Mouse (Mus musculus): ENCODE measurements at regions not wholly inside any gene's neighbourhood (a gene's known extent, or its start where the extent isn't known, plus 50 kb on each side); places are given as distances from the start of the nearest gene placed in this dataset.

DNA sequence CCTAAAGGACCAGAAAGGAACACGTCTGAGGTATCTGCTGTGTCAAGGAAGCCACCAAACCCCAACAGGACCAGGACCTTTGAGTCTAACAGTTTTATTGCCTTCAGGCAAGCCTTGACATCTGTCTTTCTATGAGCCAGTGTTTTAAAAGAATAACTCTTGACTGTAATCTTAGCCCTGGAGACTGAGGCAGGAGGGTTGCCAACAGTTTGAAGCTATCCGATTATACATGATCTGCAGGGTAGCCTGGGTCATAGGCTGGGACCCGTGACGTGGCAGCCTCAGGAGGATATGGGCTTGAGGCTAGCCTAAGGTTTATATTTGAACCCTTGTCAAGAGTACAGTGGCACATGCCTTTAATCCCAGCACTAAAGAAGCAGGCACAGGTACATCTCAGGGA is 73.5 kb upstream of the Tlk1 start:
- WGBS, result 95% methylated on average over 4 of the region's 4 CpGs
- H3K36me3 ChIP-seq (ENCODE audit: insufficient read depth), result no peaks in the 10 kb centered on the region
- no peaks in the 10 kb centered on the region for H3K27me3 ChIP-seq (ENCODE audit: insufficient read depth, low read length)
- no peak overlapping the region for H3K9ac ChIP-seq
- ATAC-seq (no peak), DNase-seq (no peak)
- TF ChIP-seq CTCF (IDR thresholded peaks at IDR 0.05; ENCODE audit: low read depth), result no peak
- H3K4me1 ChIP-seq (ENCODE audit: insufficient read depth), result 0 out of 2 replicates have a peak, but pooled peaks cover 4% of the 10 kb centered on the region
- H3K4me2 ChIP-seq (ENCODE audit: low read depth), result no peak overlapping the region
- H3K4me3 ChIP-seq (ENCODE audit: low read depth, low read length), result no peak overlapping the region
- no peaks in the 10 kb centered on the region for H3K9me3 ChIP-seq (ENCODE audit: low read length)
- no peak overlapping the region for H3K27ac ChIP-seq (ENCODE audit: low read depth, low read length)

DNA sequence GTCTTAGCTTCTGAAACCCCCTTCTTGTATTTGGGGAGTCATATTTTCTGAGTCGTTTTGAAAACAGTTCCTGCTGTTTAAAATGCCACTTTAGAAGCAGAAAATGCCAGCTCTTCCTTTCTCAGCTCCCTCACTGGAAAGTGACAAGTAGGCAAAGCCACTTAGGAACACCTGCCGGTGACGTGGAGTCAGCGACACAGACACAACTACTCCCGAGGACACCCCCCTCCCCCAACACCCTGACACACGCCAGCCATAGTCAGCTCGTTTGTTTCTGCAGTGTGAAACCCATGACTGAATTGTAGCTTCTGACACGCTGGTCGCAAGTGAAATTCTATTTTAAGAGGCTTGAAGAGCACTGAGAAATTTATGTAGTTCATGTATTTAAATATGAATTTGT is 72.9 kb upstream of the Tlk1 start:
- Histone ChIP-seq H3K27me3 (ENCODE audit: insufficient read depth, low read length) (no peaks in the 10 kb centered on the region), H3K9ac (no peak overlapping the region), H3K36me3 (ENCODE audit: insufficient read depth) (no peaks in the 10 kb centered on the region), H3K27ac (ENCODE audit: low read depth, low read length) (peak overlapping the region; percentile 15; the same call in 1 of the 2 replicates), H3K4me2 (ENCODE audit: low read depth) (no peak overlapping the region), H3K4me3 (ENCODE audit: low read depth, low read length) (no peak overlapping the region), H3K9me3 (ENCODE audit: low read length) (no peaks in the 10 kb centered on the region), H3K4me1 (ENCODE audit: insufficient read depth) (0 out of 2 replicates have a peak, but pooled peaks cover 4% of the 10 kb centered on the region)
- TF ChIP-seq CTCF (IDR thresholded peaks at IDR 0.05; ENCODE audit: low read depth), result no peak
- WGBS, result 53% methylated on average over 9 of the region's 9 CpGs
- peak; percentile 24 for DNase-seq
- ATAC-seq, result peak; percentile 59

DNA sequence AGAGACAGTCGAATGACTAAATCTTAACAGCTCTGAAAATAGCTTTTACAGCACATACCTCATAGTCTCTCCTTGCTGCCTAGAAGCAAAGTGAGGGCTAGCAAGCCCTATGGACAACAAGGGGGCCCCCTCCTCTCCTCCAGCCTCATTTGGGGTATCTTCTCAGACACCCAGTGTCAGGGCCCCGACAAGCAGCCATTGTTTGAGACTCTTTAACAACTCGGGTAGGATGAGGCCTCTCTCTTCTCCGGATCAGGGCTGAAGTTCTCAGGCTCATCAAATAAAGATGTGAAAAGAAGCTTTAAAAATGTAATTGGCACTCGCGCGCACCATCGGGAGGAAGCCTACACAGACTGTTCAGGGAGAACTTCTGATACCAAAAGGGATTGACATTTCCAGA is 71.8 kb upstream of the Tlk1 start:
- WGBS, result 69% methylated on average over 8 of the region's 8 CpGs
- no peaks in the 10 kb centered on the region for H3K9me3 ChIP-seq (ENCODE audit: low read length)
- DNase-seq (no peak), ATAC-seq (no peak)
- H3K9ac ChIP-seq, result no peak overlapping the region
- H3K27ac ChIP-seq (ENCODE audit: low read depth, low read length), result 0 out of 2 replicates have a peak overlapping the region, but pooled peaks have one; percentile 15
- no peaks in the 10 kb centered on the region for H3K27me3 ChIP-seq (ENCODE audit: insufficient read depth, low read length)
- 0 out of 2 replicates have a peak, but pooled peaks cover 4% of the 10 kb centered on the region for H3K4me1 ChIP-seq (ENCODE audit: insufficient read depth)
- no peak for TF ChIP-seq CTCF (IDR thresholded peaks at IDR 0.05; ENCODE audit: low read depth)
- H3K36me3 ChIP-seq (ENCODE audit: insufficient read depth), result no peaks in the 10 kb centered on the region
- H3K4me2 ChIP-seq (ENCODE audit: low read depth), result no peak overlapping the region
- no peak overlapping the region for H3K4me3 ChIP-seq (ENCODE audit: low read depth, low read length)

DNA sequence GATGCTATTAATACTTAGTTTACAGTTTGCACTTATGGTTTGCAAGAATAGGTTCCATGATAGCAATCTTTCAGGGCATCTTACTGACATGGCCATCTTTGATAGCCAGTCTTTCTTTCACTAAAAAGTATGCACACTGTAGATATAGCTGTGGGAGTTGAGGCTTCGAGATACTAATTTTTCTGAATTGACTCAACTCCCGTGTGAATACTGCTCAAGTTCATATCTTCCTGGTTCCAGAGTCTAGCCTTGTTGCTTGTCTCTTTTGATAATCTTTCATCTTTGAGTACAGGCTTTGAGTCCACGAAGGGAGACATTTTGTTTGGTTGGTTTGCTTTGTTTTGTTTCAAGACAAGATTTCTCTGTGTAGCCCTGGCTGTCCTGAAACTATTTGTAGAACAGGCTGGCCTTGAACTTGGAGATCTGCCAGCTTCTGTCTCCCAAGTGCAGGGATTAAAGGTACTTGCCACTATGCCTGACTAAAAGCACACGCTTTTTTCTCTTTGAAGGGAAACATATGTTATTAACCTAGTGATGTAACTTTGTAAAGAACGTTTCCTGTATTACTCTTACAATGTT is 64.1 kb upstream of the Tlk1 start:
- H3K4me3 ChIP-seq (ENCODE audit: low read depth, low read length), result no peak overlapping the region
- H3K9ac ChIP-seq, result no peak overlapping the region
- 63% methylated on average over 5 of the region's 5 CpGs for WGBS
- TF ChIP-seq CTCF (IDR thresholded peaks at IDR 0.05; ENCODE audit: low read depth), result no peak
- ATAC-seq (no peak), DNase-seq (no peak)
- no peak overlapping the region for H3K27ac ChIP-seq (ENCODE audit: low read depth, low read length)
- no peaks in the 10 kb centered on the region for H3K9me3 ChIP-seq (ENCODE audit: low read length)
- no peaks in the 10 kb centered on the region for H3K36me3 ChIP-seq (ENCODE audit: insufficient read depth)
- H3K4me1 ChIP-seq (ENCODE audit: insufficient read depth), result no peaks in the 10 kb centered on the region
- H3K4me2 ChIP-seq (ENCODE audit: low read depth), result no peak overlapping the region
- no peaks in the 10 kb centered on the region for H3K27me3 ChIP-seq (ENCODE audit: insufficient read depth, low read length)

DNA sequence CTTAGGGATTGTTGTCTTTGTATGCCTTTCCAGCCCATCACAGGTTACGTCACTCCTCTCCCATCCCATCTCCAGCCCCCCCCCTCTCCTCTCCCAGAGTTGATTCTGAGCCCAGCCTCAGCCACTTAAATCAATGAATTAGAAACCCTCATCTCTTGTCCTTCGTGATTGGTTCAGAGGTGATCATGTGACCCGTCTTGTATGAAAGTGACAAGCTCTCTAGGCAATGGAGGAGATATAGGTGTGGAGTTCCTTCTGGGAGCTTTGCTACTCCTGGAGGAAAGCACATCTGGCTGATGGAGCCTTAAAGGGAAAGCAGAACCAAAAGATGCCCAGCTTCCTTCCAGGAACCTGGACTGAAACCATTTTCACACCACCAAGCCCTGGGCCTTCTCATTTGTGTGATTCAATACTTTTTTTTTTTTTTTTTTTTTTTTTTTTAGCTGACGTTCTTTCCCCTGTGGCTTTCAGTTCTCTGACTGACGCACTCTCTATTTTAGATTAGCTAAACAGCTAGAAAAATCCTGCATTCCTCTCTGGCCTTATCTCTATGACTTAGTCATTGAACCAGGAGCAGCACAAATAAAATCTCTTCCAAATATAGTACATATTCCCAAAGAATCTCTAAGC is 63.4 kb upstream of the Tlk1 start:
- H3K36me3 ChIP-seq (ENCODE audit: insufficient read depth), result no peaks in the 10 kb centered on the region
- no peaks in the 10 kb centered on the region for H3K27me3 ChIP-seq (ENCODE audit: insufficient read depth, low read length)
- H3K9ac ChIP-seq, result no peak overlapping the region
- no peaks in the 10 kb centered on the region for H3K4me1 ChIP-seq (ENCODE audit: insufficient read depth)
- WGBS, result 87% methylated on average over 5 of the region's 5 CpGs
- DNase-seq (no peak), ATAC-seq (no peak)
- no peaks in the 10 kb centered on the region for H3K9me3 ChIP-seq (ENCODE audit: low read length)
- TF ChIP-seq CTCF (IDR thresholded peaks at IDR 0.05; ENCODE audit: low read depth), result no peak
- H3K4me2 ChIP-seq (ENCODE audit: low read depth), result no peak overlapping the region
- no peak overlapping the region for H3K27ac ChIP-seq (ENCODE audit: low read depth, low read length)
- no peak overlapping the region for H3K4me3 ChIP-seq (ENCODE audit: low read depth, low read length)

DNA sequence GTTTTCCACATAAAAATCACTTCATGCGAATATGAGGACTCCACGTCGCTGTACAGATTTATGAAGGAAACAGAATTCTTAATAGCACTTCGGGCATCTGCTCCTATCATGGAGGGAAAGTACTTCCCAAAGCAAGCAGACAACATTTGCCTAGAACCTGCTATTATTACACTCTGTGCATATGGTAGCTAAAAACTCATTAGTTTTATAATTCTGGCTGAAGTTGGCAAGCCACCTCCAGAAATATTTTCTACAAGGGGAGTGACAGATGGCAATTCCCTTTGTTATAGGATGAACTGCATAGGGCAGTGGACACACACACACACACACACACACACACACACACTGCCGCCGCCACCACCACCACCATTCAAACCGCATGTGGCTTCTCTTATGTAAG is 61.3 kb upstream of the Tlk1 start:
- no peaks in the 10 kb centered on the region for H3K36me3 ChIP-seq (ENCODE audit: insufficient read depth)
- TF ChIP-seq CTCF (IDR thresholded peaks at IDR 0.05; ENCODE audit: low read depth), result no peak
- H3K27ac ChIP-seq (ENCODE audit: low read depth, low read length), result no peak overlapping the region
- no peak overlapping the region for H3K9ac ChIP-seq
- 48% methylated on average over 7 of the region's 7 CpGs for WGBS
- no peaks in the 10 kb centered on the region for H3K9me3 ChIP-seq (ENCODE audit: low read length)
- no peak overlapping the region for H3K4me3 ChIP-seq (ENCODE audit: low read depth, low read length)
- H3K4me1 ChIP-seq (ENCODE audit: insufficient read depth), result no peaks in the 10 kb centered on the region
- H3K27me3 ChIP-seq (ENCODE audit: insufficient read depth, low read length), result no peaks in the 10 kb centered on the region
- ATAC-seq (peak; percentile 27), DNase-seq (peak; percentile 46)
- H3K4me2 ChIP-seq (ENCODE audit: low read depth), result no peak overlapping the region

DNA sequence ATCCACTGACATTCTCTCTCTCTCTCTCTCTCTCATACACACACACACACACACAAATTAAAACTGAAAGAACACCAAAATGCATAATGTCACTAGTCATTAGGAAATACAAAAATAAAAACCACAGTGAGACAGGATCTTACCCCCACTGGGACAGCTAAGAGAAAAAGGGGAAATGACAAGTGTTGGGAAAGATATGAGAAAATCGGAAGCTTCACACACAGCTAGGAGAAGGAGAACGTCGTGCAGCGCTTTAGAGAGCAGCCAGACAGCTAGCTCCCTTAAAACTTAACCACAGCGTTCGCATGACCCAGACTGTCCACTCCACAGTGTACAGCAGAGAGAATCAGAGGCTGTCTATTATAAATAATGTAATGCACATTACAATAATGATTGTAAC is 60.1 kb upstream of the Tlk1 start:
- H3K27me3 ChIP-seq (ENCODE audit: insufficient read depth, low read length), result no peaks in the 10 kb centered on the region
- H3K4me3 ChIP-seq (ENCODE audit: low read depth, low read length), result no peak overlapping the region
- no peaks in the 10 kb centered on the region for H3K9me3 ChIP-seq (ENCODE audit: low read length)
- 93% methylated on average over 6 of the region's 6 CpGs for WGBS
- no peak overlapping the region for H3K9ac ChIP-seq
- no peak for ATAC-seq
- no peaks in the 10 kb centered on the region for H3K36me3 ChIP-seq (ENCODE audit: insufficient read depth)
- H3K4me1 ChIP-seq (ENCODE audit: insufficient read depth), result no peaks in the 10 kb centered on the region
- TF ChIP-seq CTCF (IDR thresholded peaks at IDR 0.05; ENCODE audit: low read depth), result no peak
- no peak overlapping the region for H3K27ac ChIP-seq (ENCODE audit: low read depth, low read length)
- H3K4me2 ChIP-seq (ENCODE audit: low read depth), result no peak overlapping the region
- DNase-seq, result no peak
